Mouse (Mus musculus) limb, embryonic 12.5 days (tissue): ENCODE measurements around the gene Zfp839. TPM values are rescaled to one million over a fixed set of nuclear protein-coding genes. Genes with fewer than 3 reads are reported as not detected.

ENCODE experiments used
- ATAC-seq: fragments of 200-750 bp; cut with Nextera tagmentation; 2 replicates; pipeline ENCODE4 v1.8.0; 2017; ENCODE audit warnings: low read depth, moderate TSS enrichment; ENCODE audit not compliant: insufficient number of reproducible peaks, insufficient read depth, low FRiP score, low TSS enrichment
- H3K27ac ChIP-seq: fragments of 300-500 bp; sonication (generic); 2 replicates; pipeline ENCODE4 v1.5.1; 2016; ENCODE audit warnings: mild to moderate bottlenecking, moderate library complexity
- H3K27me3 ChIP-seq: fragments of 300-500 bp; sonication (generic); 2 replicates; pipeline ENCODE4 v1.6.1; 2016; ENCODE audit warnings: mild to moderate bottlenecking, moderate library complexity
- H3K36me3 ChIP-seq: fragments of 300-500 bp; sonication (generic); 2 replicates; pipeline ENCODE4 v1.6.1; 2016; ENCODE audit warnings: mild to moderate bottlenecking, moderate library complexity
- H3K4me1 ChIP-seq: fragments of 300-500 bp; sonication (generic); replicated peaks from 2 replicates; pipeline ENCODE4 v1.6.1; 2016
- H3K4me2 ChIP-seq: fragments of 300-500 bp; sonication (generic); 2 replicates; pipeline ENCODE4 v1.6.1; 2016; ENCODE audit warnings: mild to moderate bottlenecking, moderate library complexity
- H3K4me3 ChIP-seq: fragments of 300-500 bp; sonication (generic); replicated peaks from 2 replicates; pipeline ENCODE4 v1.5.1; 2016; ENCODE audit warnings: mild to moderate bottlenecking
- H3K9ac ChIP-seq: fragments of 300-500 bp; sonication (generic); replicated peaks from 2 replicates; pipeline ENCODE4 v1.6.1; 2016; ENCODE audit warnings: mild to moderate bottlenecking, moderate library complexity
- H3K9me3 ChIP-seq: fragments of 300-500 bp; sonication (generic); 2 replicates; pipeline ENCODE4 v1.6.1; 2016; ENCODE audit warnings: mild to moderate bottlenecking, moderate library complexity
- WGBS: fragments of 180-500 bp; shearing (Covaris S2); methylation state at CpG from one replicate; pipeline ENCODE4 v1.1.7; 2016; 5-methylcytosine and 5-hydroxymethylcytosine counted together
- polyA plus RNA-seq: library from polyadenylated mRNA; unstranded; fragments of >200 nt; fragmentation: Nextera tagmentation; extraction: Ambion mirVana; gene quantifications from 2 replicates; pipeline ENCODE4 v1.2.1, GENCODE M21; 2016

Gene Zfp839
- polyA plus RNA-seq, 1 experiment from 2014 or later = 8.2 TPM

DNA sequence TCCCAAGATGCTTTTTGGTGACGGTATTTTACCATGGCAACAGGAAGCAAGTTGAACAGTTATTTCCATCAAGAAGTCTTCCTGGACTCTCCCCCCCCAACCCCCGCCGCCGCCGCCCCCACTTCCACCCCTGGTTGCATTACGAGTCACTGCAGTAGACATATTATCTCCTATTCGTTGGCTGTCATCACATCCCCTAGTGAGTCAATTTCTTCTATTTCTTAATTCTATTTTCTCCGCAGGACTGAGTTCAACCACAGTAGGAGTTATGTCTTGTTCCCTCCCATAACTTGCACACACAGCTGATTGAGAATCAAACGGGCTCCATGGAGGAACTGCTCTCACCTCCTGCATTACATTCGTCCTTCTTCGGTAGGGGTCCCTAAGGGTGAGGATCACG lies 38.1 kb downstream of the Zfp839 start:
- Histone ChIP-seq H3K27me3 (no peaks in the 10 kb centered on the region), H3K4me3 (peak overlapping the region; percentile 88), H3K36me3 (peaks cover 12% of the 10 kb centered on the region), H3K4me1 (peaks cover 15% of the 10 kb centered on the region), H3K9me3 (no peaks in the 10 kb centered on the region), H3K9ac (peak overlapping the region; percentile 85), H3K4me2 (peak overlapping the region; percentile 93), H3K27ac (no peak overlapping the region)
- 53% methylated on average over 12 of the region's 12 CpGs for WGBS
- ATAC-seq = no peak

DNA sequence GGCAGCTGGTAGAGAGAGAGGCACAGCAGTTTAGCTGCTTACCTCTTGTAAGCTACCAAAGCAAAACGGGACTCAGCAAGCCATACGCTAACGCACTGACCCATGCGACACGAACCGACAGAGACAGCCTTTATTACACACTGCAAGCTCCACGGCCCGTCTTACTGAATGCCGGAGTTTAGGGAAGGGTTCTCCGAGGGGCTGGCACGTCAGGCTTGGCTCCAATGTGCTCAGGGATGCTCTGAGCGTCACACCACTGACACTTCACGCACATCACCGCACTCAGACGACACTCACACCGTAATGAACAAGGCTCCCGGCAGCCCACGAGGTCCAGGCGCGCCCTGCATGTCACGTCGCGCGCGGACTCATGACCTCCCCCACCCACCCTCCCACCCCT lies 38.6 kb downstream of the Zfp839 start:
- no peak; the same call in 1 of the 2 replicates for ATAC-seq
- peak overlapping the region; percentile 88 for H3K4me3 ChIP-seq
- peaks cover 7% of the 10 kb centered on the region for H3K36me3 ChIP-seq
- H3K27me3 ChIP-seq = no peaks in the 10 kb centered on the region
- 0 out of 2 replicates have a peak overlapping the region, but pooled peaks have one; percentile 41 for H3K27ac ChIP-seq
- H3K4me1 ChIP-seq = peaks cover 15% of the 10 kb centered on the region
- peak overlapping the region; percentile 85 for H3K9ac ChIP-seq
- H3K9me3 ChIP-seq = no peaks in the 10 kb centered on the region
- peak overlapping the region; percentile 93 for H3K4me2 ChIP-seq
- WGBS = under 1% methylated on average over 25 of the region's 25 CpGs

- H3K27me3 ChIP-seq = no peaks in the 10 kb centered on the region
- ATAC-seq = peak; percentile 99
- WGBS = under 1% methylated on average over 72 of the region's 74 CpGs
These were observed 39.3 kb downstream of the Zfp839 start, which contains the start of the genes Cinp and Tecpr2 for GRCm38 (mm10) chr12:110889036-110890020. Gene Cinp, minus strand, starts transcription at chr12:110889145. Gene Tecpr2, plus strand, starts transcription at chr12:110889264.

GRCm38 (mm10) chr12:110891887-110892286 lies 41.8 kb downstream of the Zfp839 start:
- WGBS = 92% methylated on average over 1 of the region's 1 CpGs
- ATAC-seq = no peak
- Histone ChIP-seq H3K4me3 (no peak overlapping the region), H3K4me1 (peaks cover 15% of the 10 kb centered on the region), H3K4me2 (no peak overlapping the region), H3K36me3 (no peaks in the 10 kb centered on the region), H3K27ac (no peak overlapping the region), H3K27me3 (no peaks in the 10 kb centered on the region), H3K9ac (no peak overlapping the region), H3K9me3 (no peaks in the 10 kb centered on the region)

More at GRCm38 (mm10) chr12:110889036-110890020, 39.3 kb downstream of the Zfp839 start, which contains the start of the genes Cinp and Tecpr2:
- H3K9me3 ChIP-seq = no peaks in the 10 kb centered on the region
- H3K27ac ChIP-seq = peak within 1 kb of the TSS; percentile 84
- peak within 1 kb of the TSS; percentile 85 for H3K9ac ChIP-seq
- H3K36me3 ChIP-seq = peaks cover 4% of the 10 kb centered on the region; the same call in 1 of the 2 replicates
- H3K4me1 ChIP-seq = peaks cover 15% of the 10 kb centered on the region
- H3K4me2 ChIP-seq = peak within 1 kb of the TSS; percentile 93
- H3K4me3 ChIP-seq = peak within 1 kb of the TSS; percentile 88

DNA sequence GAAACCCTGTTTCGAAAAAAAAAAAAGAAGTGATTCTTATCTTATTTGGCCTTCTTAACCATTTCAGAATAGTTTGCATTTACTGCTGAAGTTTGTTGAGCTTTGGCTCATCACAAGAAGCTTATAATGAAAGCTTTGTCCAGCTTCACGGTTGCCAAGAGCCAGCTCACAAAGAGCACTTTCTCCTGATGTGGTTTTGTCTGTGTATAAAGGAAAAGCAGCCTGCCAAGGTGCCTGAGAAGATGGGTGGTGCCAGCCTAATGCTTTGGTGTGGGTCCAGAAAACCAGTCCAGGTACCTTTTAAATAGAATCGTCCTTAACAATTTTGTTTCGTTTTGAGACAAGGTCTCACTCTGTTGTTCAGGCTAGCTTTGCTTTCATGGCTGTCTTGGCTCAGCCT lies 52.1 kb downstream of the Zfp839 start:
- no peak overlapping the region for H3K27ac ChIP-seq
- H3K27me3 ChIP-seq = no peaks in the 10 kb centered on the region
- no peaks in the 10 kb centered on the region for H3K4me1 ChIP-seq
- 82% methylated on average over 4 of the region's 4 CpGs for WGBS
- H3K4me2 ChIP-seq = no peak overlapping the region
- no peak for ATAC-seq
- H3K36me3 ChIP-seq = no peaks in the 10 kb centered on the region
- H3K9ac ChIP-seq = no peak overlapping the region; the same call in 1 of the 2 replicates
- no peak overlapping the region for H3K4me3 ChIP-seq
- H3K9me3 ChIP-seq = no peaks in the 10 kb centered on the region

DNA sequence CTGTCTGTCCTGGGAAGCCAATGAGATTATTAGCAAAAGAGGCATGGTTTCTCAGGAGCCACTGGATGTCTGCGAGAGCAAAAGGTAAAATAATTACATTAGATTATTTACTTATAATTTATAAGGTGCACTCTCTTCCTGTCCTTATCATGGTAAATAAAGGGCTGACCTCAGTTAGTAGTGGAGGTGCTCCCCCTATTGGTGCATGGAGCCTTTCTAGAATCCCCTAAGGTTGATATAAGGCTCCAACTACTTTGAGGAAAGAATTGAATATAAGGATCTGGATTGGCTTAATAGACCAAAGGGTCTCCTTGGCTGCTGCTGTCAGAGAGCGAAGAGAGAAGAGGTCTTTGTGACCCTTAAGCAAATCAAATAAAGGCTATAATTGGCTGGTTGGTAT lies 53.5 kb downstream of the Zfp839 start:
- H3K27ac ChIP-seq = no peak overlapping the region
- WGBS = 83% methylated on average over 2 of the region's 2 CpGs
- no peak overlapping the region for H3K9ac ChIP-seq
- ATAC-seq = no peak
- H3K9me3 ChIP-seq = no peaks in the 10 kb centered on the region
- H3K4me1 ChIP-seq = 0 out of 2 replicates have a peak, but pooled peaks cover 2% of the 10 kb centered on the region
- no peak overlapping the region for H3K4me3 ChIP-seq
- no peak overlapping the region for H3K4me2 ChIP-seq
- H3K36me3 ChIP-seq = no peaks in the 10 kb centered on the region
- H3K27me3 ChIP-seq = no peaks in the 10 kb centered on the region

GRCm38 (mm10) chr12:110907845-110908244 lies 57.8 kb downstream of the Zfp839 start:
- Histone ChIP-seq H3K9me3 (no peaks in the 10 kb centered on the region), H3K4me1 (0 out of 2 replicates have a peak, but pooled peaks cover 2% of the 10 kb centered on the region), H3K36me3 (no peaks in the 10 kb centered on the region), H3K4me2 (no peak overlapping the region), H3K27me3 (no peaks in the 10 kb centered on the region), H3K4me3 (no peak overlapping the region), H3K9ac (no peak overlapping the region), H3K27ac (no peak overlapping the region; the same call in 1 of the 2 replicates)
- ATAC-seq = no peak
- WGBS = 91% methylated on average over 3 of the region's 3 CpGs

- Histone ChIP-seq H3K27me3 (no peaks in the 10 kb centered on the region), H3K9ac (no peak overlapping the region), H3K4me2 (no peak overlapping the region), H3K4me3 (no peak overlapping the region), H3K4me1 (0 out of 2 replicates have a peak, but pooled peaks cover 2% of the 10 kb centered on the region), H3K9me3 (no peaks in the 10 kb centered on the region), H3K36me3 (0 out of 2 replicates have a peak, but pooled peaks cover 2% of the 10 kb centered on the region), H3K27ac (no peak overlapping the region)
- no peak for ATAC-seq
- WGBS = 89% methylated on average over 2 of the region's 2 CpGs
These were observed 59.9 kb downstream of the Zfp839 start for GRCm38 (mm10) chr12:110909962-110910361.

- Histone ChIP-seq H3K27ac (no peak overlapping the region), H3K36me3 (peaks cover 33% of the 10 kb centered on the region), H3K27me3 (no peaks in the 10 kb centered on the region), H3K9me3 (no peaks in the 10 kb centered on the region), H3K9ac (no peak overlapping the region), H3K4me3 (no peak overlapping the region), H3K4me2 (no peak overlapping the region), H3K4me1 (no peaks in the 10 kb centered on the region)
- no peak for ATAC-seq
- WGBS = 88% methylated on average over 9 of the region's 9 CpGs
These were observed 65.7 kb downstream of the Zfp839 start for GRCm38 (mm10) chr12:110915761-110916160.
